Mouse (Mus musculus) embryonic facial prominence, embryonic 12.5 days (tissue): ENCODE data around the gene Gdf1. TPM values are rescaled to one million over a fixed set of nuclear protein-coding genes. Genes with fewer than 3 reads are reported as not detected.

ENCODE experiments used
- ATAC-seq: fragments of 200-750 bp; cut with Nextera tagmentation; 2 replicates; pipeline ENCODE4 v1.8.0; 2017; ENCODE audit not compliant: insufficient number of reproducible peaks, insufficient read depth, low FRiP score, low TSS enrichment
- H3K27ac ChIP-seq: fragments of 300-500 bp; sonication (generic); 2 replicates; pipeline ENCODE4 v1.5.1; 2016; ENCODE audit warnings: mild to moderate bottlenecking
- H3K27me3 ChIP-seq: fragments of 300-500 bp; sonication (generic); 2 replicates; pipeline ENCODE4 v1.6.1; 2016; ENCODE audit warnings: mild to moderate bottlenecking, moderate library complexity
- H3K36me3 ChIP-seq: fragments of 300-500 bp; sonication (generic); 2 replicates; pipeline ENCODE4 v1.6.1; 2016; ENCODE audit warnings: mild to moderate bottlenecking
- H3K4me1 ChIP-seq: fragments of 300-500 bp; sonication (generic); 2 replicates; pipeline ENCODE4 v1.6.1; 2016
- H3K4me2 ChIP-seq: fragments of 300-500 bp; sonication (generic); replicated peaks from 2 replicates; pipeline ENCODE4 v1.6.1; 2016; ENCODE audit warnings: mild to moderate bottlenecking, moderate library complexity
- H3K4me3 ChIP-seq: fragments of 300-500 bp; sonication (generic); 2 replicates; pipeline ENCODE4 v1.5.1; 2016; ENCODE audit warnings: mild to moderate bottlenecking
- H3K9ac ChIP-seq: fragments of 300-500 bp; sonication (generic); 2 replicates; pipeline ENCODE4 v1.6.1; 2016; ENCODE audit warnings: mild to moderate bottlenecking, moderate library complexity
- H3K9me3 ChIP-seq: fragments of 300-500 bp; sonication (generic); 2 replicates; pipeline ENCODE4 v1.6.1; 2016; ENCODE audit warnings: mild to moderate bottlenecking, moderate library complexity
- WGBS: fragments of 180-500 bp; shearing (Covaris S2); methylation state at CpG from one replicate; pipeline ENCODE4 v1.1.7; 2016; 5-methylcytosine and 5-hydroxymethylcytosine counted together
- polyA plus RNA-seq: library from polyadenylated mRNA; unstranded; fragments of >200 nt; fragmentation: Nextera tagmentation; extraction: Ambion mirVana; gene quantifications from 2 replicates; pipeline ENCODE4 v1.2.1, GENCODE M21; 2016

Gdf1 gene
- polyA plus RNA-seq = 2.1 and 3.2 TPM in 2 replicates

DNA sequence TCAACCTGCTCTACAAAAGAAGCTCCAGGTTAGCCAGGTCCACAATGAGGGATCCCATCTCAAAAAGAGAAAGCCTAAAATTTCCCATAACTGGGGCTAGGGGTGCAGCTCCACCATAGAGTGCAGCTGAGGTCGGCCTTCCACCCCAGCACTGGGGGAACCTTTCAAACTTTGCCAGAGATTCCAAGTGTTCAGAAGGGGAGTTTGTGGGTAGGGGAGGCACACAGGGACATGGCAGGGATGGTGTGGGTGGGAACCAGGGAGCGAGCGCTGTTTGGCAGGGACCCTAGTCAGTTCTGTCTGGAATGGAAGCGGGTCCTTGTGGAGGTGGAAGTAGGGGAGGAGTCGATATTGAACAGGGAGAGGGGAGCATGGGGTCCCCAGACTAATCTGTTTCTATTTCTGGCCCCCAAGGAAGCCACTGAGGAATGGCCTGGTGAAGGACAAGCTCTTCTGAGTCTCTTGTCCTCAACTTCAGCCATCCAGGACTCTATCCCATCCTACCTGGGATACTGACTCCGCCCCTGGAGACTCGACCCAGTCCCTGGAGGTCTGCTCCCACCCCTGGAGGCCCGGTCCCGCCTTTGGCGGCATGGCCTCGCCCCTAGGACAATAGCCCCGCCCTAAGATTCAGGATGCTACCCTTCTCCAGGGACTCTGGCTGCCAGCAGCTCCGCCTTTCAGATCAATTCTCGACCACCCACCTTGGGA, at the start of gene Gdf1:
Gene Gdf1, plus strand, starts transcription at position 694 of the 711 bp plus-strand sequence.
- ATAC-seq = no peak
- Histone ChIP-seq H3K4me1 (peaks cover 23% of the 10 kb centered on the region), H3K36me3 (peaks cover 40% of the 10 kb centered on the region), H3K9me3 (no peaks in the 10 kb centered on the region), H3K27me3 (peaks cover 10% of the 10 kb centered on the region), H3K9ac (peak within 1 kb of the TSS; percentile 26), H3K4me2 (peak within 1 kb of the TSS; percentile 34), H3K4me3 (peak within 1 kb of the TSS; percentile 11), H3K27ac (no peak within 1 kb of the TSS)
- 25% methylated on average over 14 of the region's 14 CpGs for WGBS

DNA sequence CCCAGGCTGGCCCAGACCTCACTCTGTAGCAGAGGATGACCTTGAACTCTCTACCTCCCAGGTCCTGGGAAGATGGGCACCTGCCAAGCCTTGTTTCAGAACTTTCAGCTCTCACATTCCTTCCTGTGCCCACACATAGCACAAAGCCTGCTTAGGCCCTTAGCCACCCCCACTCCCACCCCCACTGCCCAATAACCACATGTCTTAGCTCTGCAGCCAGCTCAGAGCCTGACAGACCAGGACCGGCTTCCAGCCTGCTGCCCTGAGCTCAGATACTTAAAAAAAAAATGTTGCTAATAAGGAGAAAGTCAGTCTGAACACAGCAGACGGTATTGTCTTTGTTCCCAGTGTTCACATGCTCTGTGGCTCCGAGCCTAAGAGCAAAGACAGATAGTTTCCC, 48.6 kb upstream of the Gdf1 start:
- no peak overlapping the region for H3K27ac ChIP-seq
- H3K4me1 ChIP-seq = peaks cover 14% of the 10 kb centered on the region
- H3K36me3 ChIP-seq = peaks cover 15% of the 10 kb centered on the region
- ATAC-seq = no peak
- no peak overlapping the region for H3K4me2 ChIP-seq
- H3K4me3 ChIP-seq = no peak overlapping the region
- no peak overlapping the region for H3K9ac ChIP-seq
- H3K27me3 ChIP-seq = no peaks in the 10 kb centered on the region
- no peaks in the 10 kb centered on the region for H3K9me3 ChIP-seq
- 44% methylated on average over 3 of the region's 3 CpGs for WGBS

DNA sequence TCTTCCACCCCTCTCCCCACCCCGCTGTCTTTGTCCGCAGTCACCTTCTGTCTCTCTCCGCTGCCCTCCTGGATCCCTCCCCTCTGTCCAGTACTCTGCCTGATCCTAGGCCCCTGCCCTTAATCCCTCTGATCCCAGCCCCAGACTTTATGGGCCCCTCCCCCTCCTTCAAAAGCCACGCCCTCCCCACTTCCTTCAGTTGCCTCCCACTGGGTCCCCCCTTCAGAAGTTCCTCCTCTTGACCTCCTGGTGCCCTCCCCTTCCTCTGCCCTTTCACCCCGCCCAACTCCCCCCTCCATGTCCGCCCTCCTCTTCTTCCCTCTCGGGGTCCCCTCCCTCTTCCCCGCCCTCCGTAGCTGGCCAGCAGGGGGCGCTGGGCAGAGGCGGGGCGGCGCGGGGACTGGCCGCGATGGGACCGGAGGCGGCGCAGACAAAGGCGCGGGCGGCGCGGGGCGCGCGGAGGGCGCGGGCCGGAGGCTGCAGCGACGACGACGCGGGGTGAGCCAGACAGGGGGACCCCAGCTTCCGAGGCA, 46.9 kb upstream of the Gdf1 start, which contains the start of gene Homer3:
Gene Homer3, plus strand, starts transcription at position 225 of the 533 bp plus-strand sequence.
- WGBS = under 1% methylated on average over 36 of the region's 36 CpGs
- peaks cover 31% of the 10 kb centered on the region for H3K36me3 ChIP-seq
- peak within 1 kb of the TSS; percentile 86 for H3K4me2 ChIP-seq
- peak within 1 kb of the TSS; percentile 86 for H3K4me3 ChIP-seq
- H3K4me1 ChIP-seq = peaks cover 14% of the 10 kb centered on the region
- no peaks in the 10 kb centered on the region; the same call in 1 of the 2 replicates for H3K9me3 ChIP-seq
- H3K27me3 ChIP-seq = no peaks in the 10 kb centered on the region
- peak within 1 kb of the TSS; percentile 91 for H3K9ac ChIP-seq
- H3K27ac ChIP-seq = peak within 1 kb of the TSS; percentile 75
- peak; percentile 82 for ATAC-seq

DNA sequence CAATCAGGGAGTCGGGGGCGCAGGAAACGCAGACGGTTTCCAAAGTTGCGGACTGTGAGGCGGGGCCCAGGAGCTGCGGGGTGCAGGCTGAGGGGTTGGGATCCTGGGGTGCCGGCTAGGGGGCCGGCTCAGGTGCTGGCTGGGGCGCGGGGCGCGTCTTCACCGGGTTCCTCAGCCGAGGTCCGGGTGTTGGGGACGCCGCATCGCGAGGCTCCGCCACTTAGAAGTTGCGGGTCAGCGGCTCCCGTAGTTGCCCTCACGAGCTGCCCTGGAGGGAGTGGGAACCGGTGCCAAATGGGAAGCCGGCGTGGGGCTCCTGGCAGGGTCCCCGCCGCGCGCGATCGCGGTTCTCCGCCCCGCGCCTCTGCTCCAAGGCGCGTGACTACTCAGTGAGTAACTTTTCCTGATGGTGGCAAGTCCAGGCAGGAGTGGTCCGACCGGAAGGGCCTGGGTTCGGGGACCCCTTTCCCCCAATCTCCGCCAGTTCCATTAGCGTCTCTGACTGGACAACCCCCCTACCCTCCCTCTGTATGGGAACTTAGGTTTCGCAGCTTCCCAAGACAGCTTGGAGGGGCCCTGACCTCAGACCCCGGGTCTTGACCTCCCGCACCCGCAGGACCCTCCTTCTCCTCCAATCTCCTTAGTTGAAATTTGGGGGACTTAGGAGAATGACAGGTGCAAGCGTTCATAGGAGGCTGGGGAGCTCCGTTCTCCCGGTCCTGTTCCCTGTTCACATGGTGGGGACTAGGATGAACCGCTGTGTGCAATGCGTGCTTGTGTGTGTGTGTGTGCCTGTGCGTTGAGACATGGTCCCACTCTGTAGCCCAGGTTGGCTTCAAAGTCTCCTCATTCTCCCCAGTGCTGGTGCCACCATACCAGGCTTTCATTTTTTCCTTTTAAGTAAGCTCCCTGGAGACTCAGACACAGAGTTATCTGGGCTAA, 46.2 kb upstream of the Gdf1 start:
- Histone ChIP-seq H3K27ac (peak overlapping the region; percentile 75), H3K4me2 (peak overlapping the region; percentile 86), H3K9me3 (no peaks in the 10 kb centered on the region; the same call in 1 of the 2 replicates), H3K4me1 (peaks cover 14% of the 10 kb centered on the region), H3K36me3 (peaks cover 38% of the 10 kb centered on the region), H3K27me3 (no peaks in the 10 kb centered on the region), H3K9ac (peak overlapping the region; percentile 91), H3K4me3 (peak overlapping the region; percentile 86)
- WGBS = under 1% methylated on average over 55 of the region's 55 CpGs
- peak; percentile 62 for ATAC-seq

DNA sequence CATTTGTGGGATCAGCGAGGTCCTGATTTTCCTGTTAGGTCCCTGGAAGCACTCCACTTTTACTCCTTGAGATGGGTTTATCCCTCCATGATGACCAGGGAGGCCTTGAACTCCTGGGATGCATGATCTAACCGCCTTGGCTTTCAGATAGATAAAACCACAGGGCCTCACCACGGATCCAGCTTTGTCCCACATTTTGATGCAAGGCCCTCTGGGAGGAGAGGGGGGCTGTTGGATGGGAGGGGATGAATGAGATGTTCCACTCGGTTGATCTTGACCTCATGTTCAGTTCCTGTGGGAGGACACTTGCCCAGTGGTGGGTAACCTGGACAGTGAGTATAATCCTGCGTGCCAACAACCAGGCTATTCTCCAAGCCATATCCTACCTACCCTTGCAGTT, 45.2 kb upstream of the Gdf1 start:
- no peak overlapping the region for H3K27ac ChIP-seq
- ATAC-seq = no peak
- H3K9ac ChIP-seq = no peak overlapping the region
- H3K4me2 ChIP-seq = peak overlapping the region; percentile 86
- no peaks in the 10 kb centered on the region for H3K27me3 ChIP-seq
- 82% methylated on average over 5 of the region's 5 CpGs for WGBS
- H3K4me3 ChIP-seq = no peak overlapping the region
- H3K9me3 ChIP-seq = no peaks in the 10 kb centered on the region; the same call in 1 of the 2 replicates
- peaks cover 14% of the 10 kb centered on the region for H3K4me1 ChIP-seq
- H3K36me3 ChIP-seq = peaks cover 48% of the 10 kb centered on the region

DNA sequence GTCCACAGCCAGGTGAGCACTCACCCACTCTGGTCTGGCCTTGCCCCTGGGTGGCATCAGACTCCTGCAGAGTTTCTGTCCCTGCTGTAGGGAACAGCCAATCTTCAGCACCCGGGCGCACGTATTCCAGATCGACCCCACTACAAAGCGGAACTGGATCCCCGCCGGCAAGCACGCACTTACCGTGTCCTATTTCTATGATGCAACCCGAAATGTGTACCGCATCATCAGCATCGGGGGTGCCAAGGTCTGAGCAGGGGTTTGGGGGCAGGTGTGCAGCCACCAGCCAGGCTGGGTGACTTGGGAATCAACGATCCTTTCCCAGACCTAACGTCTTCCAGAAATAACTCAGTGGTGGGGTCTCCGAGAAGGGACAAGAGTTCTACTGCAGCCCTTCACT, 44.3 kb upstream of the Gdf1 start:
- WGBS = 97% methylated on average over 15 of the region's 15 CpGs
- H3K4me1 ChIP-seq = peaks cover 14% of the 10 kb centered on the region
- no peak overlapping the region for H3K4me3 ChIP-seq
- peaks cover 56% of the 10 kb centered on the region for H3K36me3 ChIP-seq
- no peak overlapping the region for H3K9ac ChIP-seq
- no peaks in the 10 kb centered on the region; the same call in 1 of the 2 replicates for H3K9me3 ChIP-seq
- no peaks in the 10 kb centered on the region for H3K27me3 ChIP-seq
- no peak for ATAC-seq
- no peak overlapping the region for H3K27ac ChIP-seq
- H3K4me2 ChIP-seq = no peak overlapping the region

DNA sequence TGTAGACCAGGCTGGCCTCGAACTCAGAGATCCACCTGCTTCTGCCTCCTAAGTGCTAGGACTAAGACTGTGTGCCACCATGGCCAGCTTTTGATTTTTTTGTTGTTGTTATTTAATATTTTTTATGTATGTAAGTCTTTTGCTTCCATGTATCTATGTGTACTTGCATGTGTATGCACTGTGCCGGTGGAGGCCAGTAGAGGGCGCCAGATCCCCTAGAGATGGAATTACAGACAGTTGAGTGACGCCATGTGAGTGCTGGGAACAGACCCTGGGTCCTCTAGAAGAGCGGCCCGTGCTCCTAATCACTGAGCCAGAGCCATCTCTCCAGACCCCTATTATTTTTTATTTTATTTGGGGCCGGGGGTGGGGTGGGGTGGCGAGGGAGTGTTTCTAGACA, 42.9 kb upstream of the Gdf1 start:
- no peak for ATAC-seq
- Histone ChIP-seq H3K4me3 (no peak overlapping the region), H3K9me3 (no peaks in the 10 kb centered on the region; the same call in 1 of the 2 replicates), H3K36me3 (peaks cover 70% of the 10 kb centered on the region), H3K27ac (no peak overlapping the region), H3K4me1 (peaks cover 14% of the 10 kb centered on the region), H3K4me2 (no peak overlapping the region), H3K9ac (no peak overlapping the region), H3K27me3 (no peaks in the 10 kb centered on the region)
- WGBS = 88% methylated on average over 8 of the region's 8 CpGs

DNA sequence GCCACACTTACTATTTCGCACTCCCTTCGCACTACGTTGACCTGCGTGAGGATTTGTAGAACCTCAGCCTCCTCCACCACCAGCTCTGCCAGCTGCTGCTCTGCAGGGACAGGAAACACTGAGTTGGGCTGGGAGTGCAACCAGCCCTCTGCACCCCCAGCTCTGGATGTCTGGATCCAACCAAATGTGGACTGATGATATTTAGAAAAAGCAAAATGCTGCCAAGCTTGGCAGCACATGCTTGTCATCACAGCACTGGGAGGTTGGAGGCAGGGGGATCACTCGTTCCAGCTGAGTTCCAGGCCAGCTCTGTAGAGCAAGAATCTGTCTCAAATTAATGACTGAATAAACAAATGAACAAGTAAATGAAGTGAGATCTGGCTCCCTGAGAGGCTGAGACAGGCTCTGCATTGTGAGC, 35.6 kb upstream of the Gdf1 start:
- H3K4me3 ChIP-seq = no peak overlapping the region
- no peaks in the 10 kb centered on the region for H3K27me3 ChIP-seq
- H3K27ac ChIP-seq = peak overlapping the region; percentile 42; the same call in 1 of the 2 replicates
- no peak overlapping the region for H3K4me2 ChIP-seq
- H3K4me1 ChIP-seq = no peaks in the 10 kb centered on the region
- no peak overlapping the region for H3K9ac ChIP-seq
- no peaks in the 10 kb centered on the region for H3K9me3 ChIP-seq
- H3K36me3 ChIP-seq = peaks cover 94% of the 10 kb centered on the region
- 61% methylated on average over 5 of the region's 5 CpGs for WGBS
- ATAC-seq = 0 out of 2 replicates have a peak, but pooled peaks have one; percentile 11

DNA sequence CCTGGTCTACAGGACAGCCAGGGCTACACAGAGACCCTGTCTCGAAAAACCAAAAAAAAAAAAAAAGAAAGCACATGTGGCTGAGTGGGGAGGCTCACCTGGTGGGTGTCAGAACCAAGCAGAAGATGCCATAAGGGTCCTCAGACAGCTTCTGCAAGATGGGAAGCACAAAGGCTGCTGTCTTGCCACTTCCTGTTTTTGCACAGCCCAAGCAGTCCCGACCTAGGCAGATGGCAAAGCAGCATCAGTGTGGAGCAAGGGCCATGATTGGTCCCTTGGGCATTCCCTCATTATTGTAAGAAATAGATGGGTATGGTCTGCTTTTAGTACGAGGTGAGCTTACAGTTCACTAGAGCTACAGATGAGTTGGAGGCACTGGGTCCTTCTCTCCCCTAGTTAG, 28.7 kb upstream of the Gdf1 start:
- peaks cover 53% of the 10 kb centered on the region for H3K36me3 ChIP-seq
- no peak overlapping the region for H3K27ac ChIP-seq
- no peaks in the 10 kb centered on the region for H3K9me3 ChIP-seq
- no peak for ATAC-seq
- H3K4me2 ChIP-seq = peak overlapping the region; percentile 94
- peaks cover 15% of the 10 kb centered on the region for H3K4me1 ChIP-seq
- WGBS = 77% methylated on average over 3 of the region's 3 CpGs
- no peaks in the 10 kb centered on the region for H3K27me3 ChIP-seq
- no peak overlapping the region for H3K4me3 ChIP-seq
- H3K9ac ChIP-seq = no peak overlapping the region

DNA sequence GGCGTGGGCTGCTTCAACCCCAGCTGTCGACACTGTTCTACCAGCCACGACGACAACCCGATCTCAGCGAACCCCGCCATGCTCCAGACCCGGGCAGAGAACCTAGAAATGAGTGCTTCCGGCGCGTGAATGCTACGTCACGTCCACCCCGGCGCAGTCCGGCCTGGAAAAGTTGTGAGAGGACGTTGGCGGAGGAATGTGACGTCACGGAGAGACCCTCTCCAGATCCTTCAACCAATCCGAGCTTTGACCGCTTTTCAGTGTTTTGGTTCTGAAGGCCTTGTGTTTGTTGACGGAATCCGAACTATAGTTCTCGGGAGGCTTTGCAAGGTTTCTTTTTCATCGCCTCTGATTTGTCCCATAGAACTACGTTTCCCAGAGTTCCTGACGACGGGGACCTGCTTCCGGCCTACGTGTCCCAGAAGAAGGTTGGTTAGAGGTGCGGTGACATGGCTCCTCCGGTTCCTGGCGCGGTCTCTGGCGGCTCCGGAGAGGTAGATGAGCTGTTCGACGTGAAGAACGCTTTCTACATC, 27.2 kb upstream of the Gdf1 start, which contains the start of the genes Ddx49 and Cope:
Gene Ddx49, minus strand, starts transcription at position 132 of the 533 bp plus-strand sequence.
Gene Cope, plus strand, starts transcription at position 161 of the 533 bp plus-strand sequence.
- no peaks in the 10 kb centered on the region for H3K9me3 ChIP-seq
- H3K36me3 ChIP-seq = peaks cover 50% of the 10 kb centered on the region
- under 1% methylated on average over 40 of the region's 40 CpGs for WGBS
- peak within 1 kb of the TSS; percentile 94 for H3K4me2 ChIP-seq
- peak; percentile 83 for ATAC-seq
- no peaks in the 10 kb centered on the region for H3K27me3 ChIP-seq
- H3K27ac ChIP-seq = peak within 1 kb of the TSS; percentile 47
- peak within 1 kb of the TSS; percentile 79 for H3K4me3 ChIP-seq
- H3K9ac ChIP-seq = peak within 1 kb of the TSS; percentile 76
- peaks cover 15% of the 10 kb centered on the region for H3K4me1 ChIP-seq

DNA sequence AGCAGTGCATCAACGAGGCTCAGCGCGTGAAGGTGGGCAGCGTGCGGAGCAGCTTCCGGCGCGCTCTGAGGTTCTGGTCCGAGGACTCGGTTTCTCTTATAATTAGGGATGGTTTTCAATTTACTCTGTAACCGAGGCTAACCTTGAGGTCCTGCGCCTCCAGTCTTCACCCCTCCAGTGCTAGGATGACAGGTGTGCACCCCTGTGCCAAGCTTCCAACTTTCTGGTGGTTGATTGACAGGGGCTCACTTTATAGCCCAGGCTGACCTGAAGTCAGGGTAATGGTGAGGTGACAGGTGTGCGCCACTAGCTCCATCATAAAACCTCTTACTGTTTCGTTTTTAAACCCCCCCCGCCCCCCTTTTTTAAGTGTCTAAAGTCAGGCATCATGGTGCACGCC, 26.7 kb upstream of the Gdf1 start:
- Histone ChIP-seq H3K4me1 (peaks cover 15% of the 10 kb centered on the region), H3K27me3 (no peaks in the 10 kb centered on the region), H3K9ac (peak overlapping the region; percentile 76), H3K4me2 (peak overlapping the region; percentile 94), H3K4me3 (peak overlapping the region; percentile 79), H3K9me3 (no peaks in the 10 kb centered on the region), H3K36me3 (peaks cover 50% of the 10 kb centered on the region), H3K27ac (peak overlapping the region; percentile 47)
- 5% methylated on average over 16 of the region's 16 CpGs for WGBS
- ATAC-seq = 0 out of 2 replicates have a peak, but pooled peaks have one; percentile 24
